Mouse (Mus musculus): ENCODE data around the gene Slc41a3. TPM values are rescaled to one million over a fixed set of nuclear protein-coding genes. Genes with fewer than 3 reads are reported as not detected.

Gene Slc41a3
- polyA plus RNA-seq, 1 experiment from 2014 or later: 4.7 TPM

GRCm38 (mm10) chr6:90582331-90582730 lies 22.2 kb upstream of the Slc41a3 start:
- no peak overlapping the region for H3K27ac ChIP-seq (replicated peaks; ENCODE audit: low read depth, low read length)
- H3K27me3 ChIP-seq (ENCODE audit: control insufficient read depth, insufficient read depth, low read length): no peaks in the 10 kb centered on the region
- no peak overlapping the region for H3K4me2 ChIP-seq (ENCODE audit: low read length)
- DNase-seq (no peak), ATAC-seq (ENCODE audit: low FRiP score, low TSS enrichment) (no peak)
- WGBS: 87% methylated on average over 2 of the region's 2 CpGs
- no peaks in the 10 kb centered on the region for H3K4me1 ChIP-seq (ENCODE audit: control insufficient read depth, insufficient read depth, low read length)
- no peak overlapping the region for H3K9ac ChIP-seq (replicated peaks; ENCODE audit: low read length)
- no peaks in the 10 kb centered on the region for H3K36me3 ChIP-seq (ENCODE audit: control insufficient read depth, insufficient read depth, low read length)
- H3K9me3 ChIP-seq (ENCODE audit: control insufficient read depth, low read length): no peaks in the 10 kb centered on the region
- no peak overlapping the region for H3K4me3 ChIP-seq (replicated peaks; ENCODE audit: low read depth, low read length)

GRCm38 (mm10) chr6:90588113-90588512 lies 16.4 kb upstream of the Slc41a3 start:
- 67% methylated on average over 5 of the region's 5 CpGs for WGBS
- H3K27me3 ChIP-seq (ENCODE audit: control insufficient read depth, insufficient read depth, low read length): no peaks in the 10 kb centered on the region
- no peak overlapping the region for H3K9ac ChIP-seq (replicated peaks; ENCODE audit: low read length)
- no peak overlapping the region for H3K27ac ChIP-seq (replicated peaks; ENCODE audit: low read depth, low read length)
- H3K36me3 ChIP-seq (ENCODE audit: control insufficient read depth, insufficient read depth, low read length): no peaks in the 10 kb centered on the region
- H3K4me1 ChIP-seq (ENCODE audit: control insufficient read depth, insufficient read depth, low read length): no peaks in the 10 kb centered on the region
- ATAC-seq (ENCODE audit: low FRiP score, low TSS enrichment) (no peak), DNase-seq (no peak)
- no peak overlapping the region for H3K4me2 ChIP-seq (ENCODE audit: low read length)
- no peaks in the 10 kb centered on the region for H3K9me3 ChIP-seq (ENCODE audit: control insufficient read depth, low read length)
- H3K4me3 ChIP-seq (replicated peaks; ENCODE audit: low read depth, low read length): no peak overlapping the region

DNA sequence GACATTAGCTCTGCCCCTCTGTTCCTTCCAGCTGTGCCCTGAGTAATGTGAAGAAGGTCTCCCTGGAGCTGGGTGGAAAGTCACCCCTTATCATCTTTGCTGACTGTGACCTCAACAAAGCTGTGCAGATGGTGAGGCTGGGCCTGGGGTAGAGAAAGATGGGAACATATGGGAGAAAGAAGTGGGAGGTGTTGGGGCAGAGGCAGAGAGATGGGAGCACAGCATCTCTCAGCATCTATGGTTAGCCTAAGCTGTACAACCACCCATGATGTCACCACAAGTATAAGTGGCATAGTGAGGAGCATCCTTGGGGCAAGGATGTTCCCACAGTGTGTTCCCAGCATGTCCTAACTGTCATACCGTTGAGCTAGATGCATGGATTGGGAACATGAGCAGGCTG lies 13.8 kb upstream of the Slc41a3 start:
- WGBS: 76% methylated on average over 1 of the region's 1 CpGs
- no peak overlapping the region for H3K4me3 ChIP-seq (replicated peaks; ENCODE audit: low read depth, low read length)

DNA sequence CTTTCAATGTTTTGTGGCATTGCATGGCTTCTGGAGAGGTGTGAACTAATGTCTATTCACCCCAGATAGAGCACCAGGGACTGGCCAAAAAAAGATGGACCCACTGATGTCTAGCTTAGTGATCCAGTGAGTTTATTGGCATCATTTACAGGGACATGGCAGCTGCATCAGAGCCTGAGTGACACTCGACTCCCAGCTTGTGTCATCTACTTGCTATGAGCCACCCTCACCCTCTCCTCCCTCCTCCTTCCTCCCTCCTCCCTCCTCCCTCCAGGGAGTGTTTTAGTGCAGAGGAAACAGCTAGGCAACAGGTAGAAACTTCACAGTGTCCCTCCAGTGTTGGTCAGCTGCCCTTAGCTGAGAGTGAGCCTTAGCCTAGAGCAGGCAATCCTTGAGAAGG lies 9.6 kb upstream of the Slc41a3 start:
- 74% methylated on average over 1 of the region's 1 CpGs for WGBS
- no peak overlapping the region for H3K4me3 ChIP-seq (replicated peaks; ENCODE audit: low read depth, low read length)
- no peaks in the 10 kb centered on the region for H3K9me3 ChIP-seq (ENCODE audit: control insufficient read depth, low read length)
- no peak for ATAC-seq (ENCODE audit: low FRiP score, low TSS enrichment)
- H3K9ac ChIP-seq (replicated peaks; ENCODE audit: low read length): no peak overlapping the region
- H3K4me1 ChIP-seq (ENCODE audit: control insufficient read depth, insufficient read depth, low read length): no peaks in the 10 kb centered on the region
- no peak for DNase-seq
- H3K36me3 ChIP-seq (ENCODE audit: control insufficient read depth, insufficient read depth, low read length): no peaks in the 10 kb centered on the region
- no peaks in the 10 kb centered on the region for H3K27me3 ChIP-seq (ENCODE audit: control insufficient read depth, insufficient read depth, low read length)
- H3K4me2 ChIP-seq (ENCODE audit: low read length): no peak overlapping the region
- no peak overlapping the region for H3K27ac ChIP-seq (replicated peaks; ENCODE audit: low read depth, low read length)

More for the DNA sequence above, 13.8 kb upstream of the Slc41a3 start:
- no peak for ATAC-seq (ENCODE audit: low FRiP score, low TSS enrichment)
- Histone ChIP-seq H3K4me2 (ENCODE audit: low read length) (no peak overlapping the region), H3K9me3 (ENCODE audit: control insufficient read depth, low read length) (no peaks in the 10 kb centered on the region), H3K27ac (replicated peaks; ENCODE audit: low read depth, low read length) (no peak overlapping the region), H3K27me3 (ENCODE audit: control insufficient read depth, insufficient read depth, low read length) (no peaks in the 10 kb centered on the region), H3K36me3 (ENCODE audit: control insufficient read depth, insufficient read depth, low read length) (no peaks in the 10 kb centered on the region), H3K4me1 (ENCODE audit: control insufficient read depth, insufficient read depth, low read length) (no peaks in the 10 kb centered on the region), H3K9ac (replicated peaks; ENCODE audit: low read length) (no peak overlapping the region)
- DNase-seq: no peak

DNA sequence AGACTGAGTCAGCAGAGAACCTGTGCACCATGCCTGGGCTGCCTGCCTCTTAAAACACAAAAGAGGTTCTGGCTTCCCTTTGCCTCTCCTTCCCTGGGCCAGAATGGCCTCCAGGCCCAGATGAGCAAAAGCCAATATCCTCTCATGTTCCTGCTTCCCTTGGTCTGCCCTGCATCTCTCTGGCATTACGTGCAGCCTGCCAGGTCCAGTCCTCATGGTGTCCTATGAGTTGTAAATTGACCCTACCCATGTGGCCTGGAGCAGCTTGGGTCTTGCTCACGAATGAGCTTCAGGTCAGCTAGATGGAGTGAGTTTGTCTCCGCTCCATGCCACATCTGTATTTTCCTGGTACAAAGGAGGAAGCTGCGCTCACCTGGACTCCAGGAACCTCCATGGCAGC lies 7.5 kb upstream of the Slc41a3 start:
- no peak overlapping the region for H3K9ac ChIP-seq (replicated peaks; ENCODE audit: low read length)
- H3K36me3 ChIP-seq (ENCODE audit: control insufficient read depth, insufficient read depth, low read length): no peaks in the 10 kb centered on the region
- DNase-seq (no peak), ATAC-seq (ENCODE audit: low FRiP score, low TSS enrichment) (no peak)
- no peaks in the 10 kb centered on the region for H3K4me1 ChIP-seq (ENCODE audit: control insufficient read depth, insufficient read depth, low read length)
- H3K9me3 ChIP-seq (ENCODE audit: control insufficient read depth, low read length): no peaks in the 10 kb centered on the region
- H3K4me3 ChIP-seq (replicated peaks; ENCODE audit: low read depth, low read length): no peak overlapping the region
- H3K27ac ChIP-seq (replicated peaks; ENCODE audit: low read depth, low read length): no peak overlapping the region
- whole genome bisulfite sequencing: 94% methylated on average over 4 of the region's 4 CpGs
- no peak overlapping the region for H3K4me2 ChIP-seq (ENCODE audit: low read length)
- no peaks in the 10 kb centered on the region for H3K27me3 ChIP-seq (ENCODE audit: control insufficient read depth, insufficient read depth, low read length)

- ATAC-seq (ENCODE audit: low FRiP score, low TSS enrichment) (no peak), DNase-seq (no peak)
- Histone ChIP-seq H3K9me3 (ENCODE audit: control insufficient read depth, low read length) (no peaks in the 10 kb centered on the region), H3K36me3 (ENCODE audit: control insufficient read depth, insufficient read depth, low read length) (no peaks in the 10 kb centered on the region), H3K27me3 (ENCODE audit: control insufficient read depth, insufficient read depth, low read length) (no peaks in the 10 kb centered on the region), H3K9ac (replicated peaks; ENCODE audit: low read length) (no peak overlapping the region), H3K4me2 (ENCODE audit: low read length) (no peak overlapping the region), H3K4me3 (replicated peaks; ENCODE audit: low read depth, low read length) (no peak overlapping the region), H3K4me1 (ENCODE audit: control insufficient read depth, insufficient read depth, low read length) (no peaks in the 10 kb centered on the region), H3K27ac (replicated peaks; ENCODE audit: low read depth, low read length) (no peak overlapping the region)
- WGBS: 93% methylated on average over 2 of the region's 2 CpGs
Observed at GRCm38 (mm10) chr6:90597592-90597991, 6.9 kb upstream of the Slc41a3 start.

- Histone ChIP-seq H3K27me3 (ENCODE audit: control insufficient read depth, insufficient read depth, low read length) (no peaks in the 10 kb centered on the region), H3K9me3 (ENCODE audit: control insufficient read depth, low read length) (no peaks in the 10 kb centered on the region), H3K4me1 (ENCODE audit: control insufficient read depth, insufficient read depth, low read length) (no peaks in the 10 kb centered on the region), H3K36me3 (ENCODE audit: control insufficient read depth, insufficient read depth, low read length) (no peaks in the 10 kb centered on the region), H3K4me2 (ENCODE audit: low read length) (no peak overlapping the region), H3K4me3 (replicated peaks; ENCODE audit: low read depth, low read length) (no peak overlapping the region), H3K9ac (replicated peaks; ENCODE audit: low read length) (no peak overlapping the region), H3K27ac (replicated peaks; ENCODE audit: low read depth, low read length) (no peak overlapping the region)
- DNase-seq: no peak
- WGBS: 94% methylated on average over 6 of the region's 6 CpGs
- no peak for ATAC-seq (ENCODE audit: low FRiP score, low TSS enrichment)
Observed at GRCm38 (mm10) chr6:90598197-90598596, 6.3 kb upstream of the Slc41a3 start.

- Histone ChIP-seq H3K27ac (replicated peaks; ENCODE audit: low read depth, low read length) (no peak overlapping the region), H3K9ac (replicated peaks; ENCODE audit: low read length) (no peak overlapping the region), H3K9me3 (ENCODE audit: control insufficient read depth, low read length) (no peaks in the 10 kb centered on the region), H3K36me3 (ENCODE audit: control insufficient read depth, insufficient read depth, low read length) (no peaks in the 10 kb centered on the region), H3K4me3 (replicated peaks; ENCODE audit: low read depth, low read length) (no peak overlapping the region), H3K4me2 (ENCODE audit: low read length) (no peak overlapping the region), H3K4me1 (ENCODE audit: control insufficient read depth, insufficient read depth, low read length) (0 out of 2 replicates have a peak, but pooled peaks cover 3% of the 10 kb centered on the region), H3K27me3 (ENCODE audit: control insufficient read depth, insufficient read depth, low read length) (no peaks in the 10 kb centered on the region)
- DNase-seq (no peak), ATAC-seq (ENCODE audit: low FRiP score, low TSS enrichment) (no peak)
- WGBS: 81% methylated on average over 4 of the region's 4 CpGs
Observed at GRCm38 (mm10) chr6:90600351-90600750, 4.2 kb upstream of the Slc41a3 start.

DNA sequence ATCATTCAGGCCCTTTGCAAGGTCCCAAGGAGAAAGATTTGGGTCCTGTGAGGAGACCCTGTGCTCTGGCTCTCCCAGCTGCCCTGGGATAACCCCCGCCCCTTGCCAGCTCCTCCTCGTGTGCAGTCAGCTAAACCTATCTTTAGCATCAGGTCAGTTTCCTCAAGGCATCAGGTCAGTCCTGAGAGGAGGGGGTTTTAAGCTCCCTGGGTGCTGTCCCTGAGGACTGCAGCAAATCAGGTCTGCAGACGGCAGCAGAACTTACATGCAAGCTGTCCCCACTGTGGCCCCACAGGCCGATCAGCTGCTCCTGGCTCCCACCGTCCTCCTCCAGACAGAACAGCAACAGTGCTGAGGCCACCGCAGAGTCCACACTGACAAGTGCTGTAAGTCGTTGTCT lies 2.8 kb upstream of the Slc41a3 start:
- no peak overlapping the region for H3K4me2 ChIP-seq (ENCODE audit: low read length)
- H3K4me3 ChIP-seq (replicated peaks; ENCODE audit: low read depth, low read length): no peak overlapping the region
- no peak overlapping the region for H3K9ac ChIP-seq (replicated peaks; ENCODE audit: low read length)
- no peak overlapping the region for H3K27ac ChIP-seq (replicated peaks; ENCODE audit: low read depth, low read length)
- ATAC-seq (ENCODE audit: low FRiP score, low TSS enrichment) (no peak), DNase-seq (no peak)
- no peaks in the 10 kb centered on the region for H3K27me3 ChIP-seq (ENCODE audit: control insufficient read depth, insufficient read depth, low read length)
- 65% methylated on average over 7 of the region's 7 CpGs for WGBS
- no peaks in the 10 kb centered on the region for H3K36me3 ChIP-seq (ENCODE audit: control insufficient read depth, insufficient read depth, low read length)
- no peaks in the 10 kb centered on the region for H3K9me3 ChIP-seq (ENCODE audit: control insufficient read depth, low read length)
- 0 out of 2 replicates have a peak, but pooled peaks cover 3% of the 10 kb centered on the region for H3K4me1 ChIP-seq (ENCODE audit: control insufficient read depth, insufficient read depth, low read length)

All from midbrain, embryonic 14.5 days (tissue).